Mouse (Mus musculus) MEL (cell line): ENCODE data around the gene Iqcb1.

Experiments
- CHD2 ChIP-seq: IDR thresholded peaks from 2 replicates; pipeline ENCODE4 v1.6.1; 2011; ENCODE audit warnings: low read length, improper control_type of control experiment
- CTCF ChIP-seq, 3 experiments: IDR thresholded peaks in 2 of 3; conservative IDR thresholded peaks in 1 of 3; 2 replicates each; pipeline ENCODE4 v1.5.1; 2011 to 2012; ENCODE audit warnings: low read length in 3 of 3, low read depth in 2 of 3, mild to moderate bottlenecking in 2 of 3, improper control_type of control experiment in 1 of 3, inconsistent platforms in 1 of 3, mixed read lengths in 1 of 3, moderate library complexity in 1 of 3; ENCODE audit not compliant: control insufficient read depth in 1 of 3, insufficient read depth in 1 of 3, poor library complexity in 1 of 3, severe bottlenecking in 1 of 3
- EP300 ChIP-seq, 2 experiments: IDR thresholded peaks; 2 replicates each; pipeline ENCODE4 v1.6.1; 2011; ENCODE audit warnings: improper control_type of control experiment in 2 of 2, low read length in 2 of 2, low read depth in 1 of 2, mild to moderate bottlenecking in 1 of 2
- ETS1 ChIP-seq: IDR thresholded peaks from 2 replicates; pipeline ENCODE4 v1.6.1; 2012; ENCODE audit warnings: low read depth, mild to moderate bottlenecking, inconsistent platforms, low read length, improper control_type of control experiment, moderate library complexity
- GABPA ChIP-seq: IDR thresholded peaks from 2 replicates; pipeline ENCODE4 v1.6.1; 2012; ENCODE audit warnings: low read depth, mild to moderate bottlenecking, inconsistent platforms, low read length, improper control_type of control experiment, moderate library complexity
- POLR2A ChIP-seq, 2 experiments: IDR thresholded peaks; 2 replicates each; pipeline ENCODE4 v1.6.1; 2011 to 2012; ENCODE audit warnings: low read length in 2 of 2, mild to moderate bottlenecking in 2 of 2, control low read depth in 1 of 2, improper control_type of control experiment in 1 of 2, low read depth in 1 of 2, moderate library complexity in 1 of 2; ENCODE audit not compliant: control insufficient read depth in 1 of 2, insufficient read depth in 1 of 2, poor library complexity in 1 of 2

DNA sequence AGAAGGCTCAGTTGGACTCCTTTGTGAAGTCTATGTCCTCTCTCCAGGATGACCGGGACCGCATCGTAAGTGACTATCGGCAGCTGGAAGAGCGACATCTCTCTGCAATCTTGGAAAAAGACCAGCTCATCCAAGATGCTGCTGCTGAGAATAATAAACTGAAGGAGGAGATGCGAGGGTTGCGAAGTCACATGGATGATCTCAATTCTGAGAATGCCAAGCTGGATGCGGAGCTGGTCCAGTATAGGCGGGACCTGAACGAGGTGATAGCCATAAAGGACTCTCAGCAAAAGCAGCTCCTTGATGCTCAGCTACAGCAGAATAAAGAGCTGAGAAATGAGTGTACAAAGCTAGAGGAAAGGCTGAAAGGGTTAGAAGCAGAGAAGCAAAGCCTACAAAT lies 90.3 kb downstream of the Iqcb1 start:
- no peak for TF ChIP-seq CHD2
- no peak for TF ChIP-seq CTCF (IDR thresholded peaks at IDR 0.05 in 2 of 3, conservative IDR thresholded peaks at IDR 0.05 in 1 of 3; ENCODE audit: control insufficient read depth in 1 of 3, insufficient read depth in 1 of 3, low read depth in 2 of 3, low read length in 3 of 3, poor library complexity in 1 of 3, severe bottlenecking in 1 of 3)
- no peak for TF ChIP-seq POLR2A (IDR thresholded peaks at IDR 0.05; ENCODE audit: control insufficient read depth in 1 of 2, insufficient read depth in 1 of 2, low read depth in 1 of 2, low read length in 2 of 2, poor library complexity in 1 of 2)
- no peak for TF ChIP-seq EP300 (IDR thresholded peaks at IDR 0.05; ENCODE audit: low read depth in 1 of 2, low read length in 2 of 2)
- TF ChIP-seq ETS1 = no peak
- TF ChIP-seq GABPA = no peak
